Mouse (Mus musculus): ENCODE results near the gene Fubp3.

DNA sequence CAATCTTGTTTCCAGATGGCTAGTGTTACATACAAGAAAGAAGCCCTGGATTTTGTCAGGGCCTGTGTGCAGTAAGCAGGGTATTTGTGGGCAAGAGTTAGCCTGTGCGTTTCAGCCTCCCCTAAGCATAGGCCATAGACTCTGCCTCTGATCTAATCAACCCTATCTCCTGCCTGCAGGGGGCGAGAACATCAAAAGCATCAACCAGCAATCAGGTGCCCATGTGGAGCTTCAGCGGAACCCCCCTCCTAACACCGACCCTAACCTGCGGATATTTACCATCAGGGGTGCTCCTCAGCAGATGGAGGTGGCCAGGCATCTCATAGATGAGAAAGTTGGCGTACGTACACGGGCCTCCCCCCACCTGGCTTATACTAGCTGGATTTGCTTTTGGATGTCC lies 38.9 kb downstream of the Fubp3 start:
- 0 out of 2 replicates have a peak, but pooled peaks have one; percentile 25 for TF ChIP-seq CTCF (IDR thresholded peaks at IDR 0.05; ENCODE audit: low read depth)
- no peak for TF ChIP-seq EP300 (IDR thresholded peaks at IDR 0.05; ENCODE audit: low read depth)
